Mouse (Mus musculus) olfactory bulb, adult 2 months (tissue): ENCODE data around the gene Aste1. TPM values are rescaled to one million over a fixed set of nuclear protein-coding genes. Genes with fewer than 3 reads are reported as not detected.

ENCODE experiments used
- H3K27ac ChIP-seq: fragments of 200-500 bp; 2 replicates; pipeline ENCODE4 v1.5.1; 2012; ENCODE audit warnings: low read depth, low read length; ENCODE audit not compliant: insufficient read depth
- H3K4me1 ChIP-seq: fragments of 200-500 bp; 2 replicates; pipeline ENCODE4 v1.6.1; 2012; ENCODE audit warnings: low read length; ENCODE audit not compliant: control insufficient read depth, insufficient read depth
- H3K4me3 ChIP-seq: fragments of 200-500 bp; 2 replicates; pipeline ENCODE4 v1.5.1; 2012; ENCODE audit warnings: mild to moderate bottlenecking, low read depth, low read length, moderate library complexity; ENCODE audit not compliant: insufficient read depth
- CTCF ChIP-seq: fragments of 200-500 bp; IDR thresholded peaks from 2 replicates; pipeline ENCODE4 v1.5.1; 2012; ENCODE audit warnings: low read depth, mild to moderate bottlenecking, low read length, moderate library complexity; ENCODE audit not compliant: insufficient read depth
- POLR2A ChIP-seq: fragments of 200-500 bp; IDR thresholded peaks from 2 replicates; pipeline ENCODE4 v1.6.1; 2012; ENCODE audit warnings: mild to moderate bottlenecking, low read depth, low read length, moderate library complexity; ENCODE audit not compliant: insufficient read depth
- WGBS: fragments of 180-500 bp; shearing (Covaris S2); methylation state at CpG from one replicate; pipeline ENCODE4 v1.1.7; 2018; 5-methylcytosine and 5-hydroxymethylcytosine counted together
- polyA plus RNA-seq: library from polyadenylated mRNA; stranded (reverse); fragments of >200 nt; gene quantifications from 2 replicates; pipeline ENCODE4 v1.2.4, GENCODE M21; 2012; ENCODE audit warnings: low replicate concordance; ENCODE audit not compliant: missing spikeins, insufficient read depth, insufficient read length

Gene Aste1
- polyA plus RNA-seq, 1 experiment: not detected

- TF ChIP-seq CTCF (no peak), POLR2A (no peak)
- Histone ChIP-seq H3K4me1 (no peaks in the 10 kb centered on the region), H3K4me3 (no peak overlapping the region), H3K27ac (no peak overlapping the region)
- WGBS: 74% methylated on average over 7 of the region's 7 CpGs
Measured at GRCm38 (mm10) chr9:105461496-105461895, 66.3 kb downstream of the Aste1 start.

Other genes with a start within 250 kb of the Aste1 start
- not detected in 2 replicates for gene Nek11, start 132 bp downstream of the Aste1 start, polyA plus RNA-seq
- 454 TPM in 1 of 2 replicates, not detected in the other for gene Atp2c1, start 131.9 kb downstream of the Aste1 start, polyA plus RNA-seq
- gene Pik3r4, start 247.6 kb downstream of the Aste1 start, polyA plus RNA-seq: not detected in 2 replicates